Mouse (Mus musculus): Measurements from ENCODE around the gene Clk3. TPM values are rescaled to one million over a fixed set of nuclear protein-coding genes. Genes with fewer than 3 reads are reported as not detected.

Clk3 gene
- total RNA-seq, 2 experiments from 2014 or later = 63.6 to 74.9 TPM

DNA sequence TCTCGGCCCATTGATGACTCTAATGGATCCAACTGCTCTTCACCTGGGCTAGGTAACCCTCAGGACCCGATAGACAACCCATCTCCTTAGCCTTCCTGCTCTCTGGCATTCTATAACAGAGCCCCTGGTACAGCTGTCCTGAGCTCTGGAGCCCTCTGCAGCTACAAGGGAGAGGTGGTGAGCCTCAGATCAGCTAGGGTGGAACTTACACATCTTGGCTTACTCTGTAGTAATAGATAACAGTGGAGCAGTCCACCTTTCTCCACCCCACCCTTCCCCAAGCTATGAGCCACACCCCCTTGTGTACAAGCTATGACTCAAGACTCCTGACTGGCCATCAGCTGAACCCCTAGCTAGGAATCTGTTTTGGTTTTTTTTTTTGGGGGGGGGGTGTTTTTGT is 5.2 kb upstream of the Clk3 start:
- no peak for DNase-seq (ENCODE audit: low spot score in 2 of 2)

DNA sequence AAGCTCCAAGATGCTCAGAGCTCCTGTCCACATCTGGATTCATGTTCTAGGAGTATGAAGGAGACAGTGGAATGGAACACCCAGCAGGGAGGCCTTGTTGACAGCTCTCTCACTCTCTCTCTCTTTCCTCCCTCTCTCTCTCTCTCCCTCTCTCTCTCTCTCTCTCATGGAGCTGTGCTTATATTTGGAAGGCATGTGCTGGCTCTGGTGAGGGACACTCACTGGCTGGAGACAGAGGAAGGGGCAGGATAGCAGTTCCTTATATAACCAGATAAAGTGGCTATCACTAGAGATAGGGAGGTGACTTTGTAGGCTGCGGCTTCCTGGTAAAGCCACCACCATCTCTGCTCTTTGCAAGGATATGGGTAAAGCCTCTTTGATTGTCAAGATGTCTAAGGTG is 4.6 kb upstream of the Clk3 start:
- no peak for DNase-seq (ENCODE audit: low spot score in 2 of 2)

DNA sequence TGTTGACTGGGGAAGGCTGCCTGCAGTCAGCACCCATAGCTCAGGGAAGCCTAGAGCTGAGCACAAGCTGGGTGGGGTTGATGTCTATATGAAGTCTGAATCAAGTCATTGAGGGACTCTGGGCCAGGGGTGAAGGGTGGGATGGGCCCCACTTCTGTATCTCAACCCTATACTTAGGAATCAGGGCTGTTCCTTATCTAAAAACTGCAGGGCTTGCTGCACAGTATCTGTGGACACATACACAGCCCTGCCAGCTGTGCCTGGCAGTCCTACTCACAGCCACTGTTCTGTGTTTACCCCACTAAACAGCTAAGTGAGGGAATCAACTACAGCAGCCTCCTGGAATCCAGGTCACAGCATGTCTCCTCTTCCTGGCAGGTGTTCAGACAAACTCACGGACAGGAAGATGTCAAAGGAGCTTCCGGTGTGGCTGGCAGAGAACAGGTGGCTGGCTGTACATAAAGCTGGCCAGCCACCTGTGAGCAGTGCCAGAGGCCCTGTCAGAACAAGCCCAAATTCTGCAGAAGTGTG is 3.9 kb upstream of the Clk3 start:
- DNase-seq (ENCODE audit: low spot score in 2 of 2) = no peak

DNA sequence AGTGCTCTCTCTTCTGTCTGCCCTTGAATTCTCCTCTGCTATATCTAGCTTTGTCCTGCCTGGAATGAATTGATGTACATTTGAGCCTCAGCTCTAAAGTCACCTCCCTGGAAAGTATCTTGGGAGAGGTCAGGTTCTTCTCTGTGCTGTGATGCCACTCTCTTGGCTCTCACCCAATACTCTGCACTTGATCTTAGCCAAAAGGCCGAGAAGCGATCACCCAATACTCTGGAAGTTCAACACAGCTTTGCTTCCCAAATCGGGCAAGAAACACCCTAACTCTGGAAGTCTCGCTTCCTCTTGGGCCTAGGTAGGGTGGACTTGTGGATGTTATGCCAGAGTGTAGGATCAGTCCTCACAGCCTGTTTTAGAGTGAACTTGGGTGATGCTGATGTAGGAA is 1.6 kb upstream of the Clk3 start:
- DNase-seq (ENCODE audit: low spot score in 2 of 2) = no peak

DNA sequence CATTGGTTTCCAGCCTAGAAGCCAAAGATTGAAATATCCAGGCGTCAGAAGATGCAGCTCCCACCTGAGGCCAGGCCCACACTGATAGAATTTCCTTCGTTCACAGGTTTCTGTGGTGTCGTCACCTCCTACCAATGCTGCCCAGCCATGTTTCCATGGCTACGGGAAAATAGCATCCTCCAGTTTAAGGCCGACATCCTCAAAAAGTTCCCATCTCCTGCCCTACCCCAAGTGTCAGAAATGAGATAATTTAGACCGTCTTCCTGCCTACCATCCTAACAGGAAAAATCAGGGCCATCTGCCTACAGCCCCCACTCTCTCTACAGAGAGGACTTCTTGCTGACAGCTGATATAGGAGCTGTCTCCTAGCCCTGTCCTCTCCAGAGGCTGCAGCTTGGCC is 771 bp upstream of the Clk3 start:
- DNase-seq (ENCODE audit: low spot score in 2 of 2) = no peak

DNA sequence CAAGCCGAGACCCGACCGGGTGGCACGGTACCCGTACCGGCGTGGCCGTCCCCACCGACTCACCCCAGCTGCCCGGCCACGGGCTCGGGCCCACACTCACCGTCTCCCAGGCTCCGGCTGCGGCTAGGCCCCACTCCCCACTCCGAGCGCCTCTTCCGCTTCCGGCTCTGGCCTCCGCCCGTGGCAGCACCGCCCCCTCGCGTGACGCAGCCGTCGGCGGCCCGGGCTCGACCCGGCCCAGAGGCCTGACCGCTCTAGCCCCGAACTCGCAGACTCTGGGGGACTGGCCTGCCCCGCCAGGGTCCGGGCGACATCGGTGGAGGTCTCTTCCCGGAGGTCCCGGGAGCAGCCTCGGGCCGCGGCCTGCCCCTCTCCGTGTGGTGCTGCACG is 691 bp downstream of the Clk3 start:
- DNase-seq (ENCODE audit: low spot score in 2 of 2) = peak; percentile 95 to 97

DNA sequence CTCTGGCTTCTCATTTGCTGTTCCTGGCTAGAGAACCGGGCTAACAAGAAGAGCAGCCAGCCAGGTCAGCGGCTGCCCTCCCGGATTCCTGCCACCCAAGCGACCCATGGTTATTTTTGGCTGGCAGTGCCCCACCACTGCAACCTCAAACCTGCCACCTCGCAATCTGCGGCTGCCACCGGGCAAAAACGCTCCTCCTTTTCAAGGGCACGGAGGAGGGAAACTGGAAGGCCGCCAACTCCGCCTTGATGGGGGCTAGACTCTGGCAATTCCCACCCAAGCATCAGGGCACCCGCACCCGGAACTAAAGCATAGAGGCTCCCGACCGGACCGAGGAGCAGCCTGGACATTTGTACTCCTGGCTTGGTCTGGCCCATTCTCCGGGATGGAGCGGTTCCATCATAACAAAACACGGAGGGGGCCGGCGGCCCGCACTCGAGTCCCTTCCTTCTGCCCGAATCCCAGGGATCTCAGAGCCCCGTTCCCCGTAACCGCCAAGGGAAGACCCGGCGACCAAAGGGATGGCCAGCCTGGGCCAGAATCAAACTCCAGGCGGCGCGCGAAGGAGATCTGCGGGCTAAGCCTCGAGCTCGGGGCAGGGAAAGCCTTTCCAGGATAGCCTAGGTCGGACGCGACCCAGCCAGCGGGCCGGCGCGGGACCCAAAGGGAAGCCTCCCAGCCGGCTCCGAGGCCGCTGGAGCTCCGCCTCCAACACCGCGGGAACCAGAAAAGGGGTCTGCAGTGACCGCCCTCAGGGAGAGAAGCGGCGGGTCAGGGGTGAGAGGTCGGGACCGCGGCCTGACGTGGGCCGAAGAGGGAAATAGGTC is 1.3 kb downstream of the Clk3 start:
- peak; percentile 75 to 76 for DNase-seq (ENCODE audit: low spot score in 2 of 2)

DNA sequence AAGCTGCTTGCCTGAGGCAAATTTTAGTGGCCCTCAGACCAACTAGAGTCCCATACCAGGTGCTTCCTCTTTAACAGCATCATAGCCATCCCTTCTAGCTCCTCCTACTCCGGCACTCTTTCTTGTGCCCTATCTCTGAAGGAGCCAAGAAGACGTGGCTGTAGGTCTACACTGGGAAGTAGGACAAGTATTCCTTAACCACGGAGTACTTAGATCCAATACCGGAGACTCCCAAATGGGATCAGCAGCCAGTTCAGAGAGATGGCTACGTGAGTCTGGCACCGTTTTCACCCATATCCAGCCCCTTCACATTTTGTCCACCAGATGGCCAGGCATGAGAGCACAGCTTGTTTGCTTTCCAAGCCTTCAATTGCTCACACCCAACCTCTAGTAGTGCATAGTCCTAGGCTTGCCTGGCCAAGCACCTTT is 3.1 kb downstream of the Clk3 start:
- DNase-seq (ENCODE audit: low spot score in 2 of 2) = peak in 1 of 2 experiments; percentile 29

DNA sequence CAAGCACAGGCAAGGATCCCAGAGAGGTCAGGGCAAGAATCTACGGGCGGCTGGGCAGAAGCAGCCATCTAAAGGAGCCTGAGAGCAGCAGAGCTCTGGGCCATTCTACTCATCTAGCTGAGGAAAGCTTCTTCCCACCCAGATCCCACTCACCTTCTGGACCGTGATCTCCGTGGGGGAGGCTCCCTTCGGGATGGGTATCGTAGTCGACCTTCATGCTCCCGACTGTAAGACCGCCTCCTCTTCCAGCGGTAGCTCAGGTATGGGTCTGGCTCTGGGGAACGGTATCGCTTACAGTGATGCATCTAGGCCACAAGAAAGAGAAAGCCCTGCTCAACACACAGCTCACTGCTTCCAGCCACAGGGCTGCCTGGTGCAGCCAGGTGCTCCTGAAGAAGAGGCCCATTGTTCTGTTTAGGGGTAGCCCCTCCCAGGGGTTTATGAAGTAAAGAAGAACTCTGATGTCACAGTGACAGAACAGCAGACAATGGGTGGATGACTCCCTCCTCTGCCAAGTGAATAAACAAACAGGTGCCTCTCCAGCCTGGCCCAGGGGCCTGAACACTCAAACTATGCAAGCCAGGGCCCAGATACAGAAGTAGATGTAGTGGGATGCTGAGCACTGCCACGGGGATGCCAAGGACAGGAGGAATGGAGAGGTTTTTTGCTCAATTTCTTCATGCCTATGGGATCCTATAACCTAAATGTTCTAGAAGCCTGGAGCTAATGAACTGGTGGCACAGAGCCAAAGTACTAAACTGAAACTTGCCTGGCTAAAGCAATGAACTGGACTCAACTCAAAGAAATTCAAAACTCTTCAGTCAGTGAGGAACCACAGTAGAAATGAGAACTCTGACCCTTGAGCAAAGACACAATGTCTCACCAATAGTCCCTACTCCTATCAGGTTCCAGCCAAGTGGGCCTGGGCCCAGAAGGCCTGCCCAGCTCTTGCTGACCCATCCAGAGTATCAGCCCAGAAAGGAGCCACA is 3.8 kb downstream of the Clk3 start:
- DNase-seq (ENCODE audit: low spot score in 2 of 2) = no peak

DNA sequence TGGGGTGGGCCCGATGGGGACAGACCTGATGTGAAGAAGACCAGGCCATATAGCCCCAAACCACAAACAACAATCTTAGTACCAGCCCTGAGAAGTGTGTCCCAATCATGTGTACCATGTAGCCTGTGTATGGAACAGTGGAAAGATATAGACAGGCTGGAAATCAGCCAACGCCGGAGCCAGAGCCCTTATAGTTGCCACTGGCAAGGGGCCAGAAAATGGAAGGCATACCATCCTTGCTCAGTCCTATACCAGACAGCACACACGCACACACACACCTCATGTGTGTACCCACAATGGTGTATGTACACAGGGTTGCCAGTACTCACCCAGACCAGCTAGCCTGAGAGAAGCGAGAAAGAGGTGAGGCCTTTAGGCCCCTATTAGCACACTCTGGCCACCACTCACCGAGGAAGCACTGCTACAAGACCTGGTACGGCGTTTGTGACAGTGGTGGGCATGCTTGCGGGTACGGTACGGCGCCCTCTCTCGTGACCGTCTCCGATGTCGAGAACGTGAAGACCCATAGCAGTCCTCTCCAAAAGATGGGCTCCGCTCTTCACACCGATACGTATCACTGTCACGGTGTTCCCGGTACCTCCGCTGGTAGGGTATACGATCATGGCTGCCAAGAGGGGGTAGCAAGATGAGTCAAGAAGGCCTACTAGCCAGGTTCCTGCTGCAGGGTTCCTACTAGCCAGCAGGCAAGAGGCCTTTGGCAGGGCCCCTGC is 5.1 kb downstream of the Clk3 start:
- no peak for DNase-seq (ENCODE audit: low spot score in 2 of 2)

DNA sequence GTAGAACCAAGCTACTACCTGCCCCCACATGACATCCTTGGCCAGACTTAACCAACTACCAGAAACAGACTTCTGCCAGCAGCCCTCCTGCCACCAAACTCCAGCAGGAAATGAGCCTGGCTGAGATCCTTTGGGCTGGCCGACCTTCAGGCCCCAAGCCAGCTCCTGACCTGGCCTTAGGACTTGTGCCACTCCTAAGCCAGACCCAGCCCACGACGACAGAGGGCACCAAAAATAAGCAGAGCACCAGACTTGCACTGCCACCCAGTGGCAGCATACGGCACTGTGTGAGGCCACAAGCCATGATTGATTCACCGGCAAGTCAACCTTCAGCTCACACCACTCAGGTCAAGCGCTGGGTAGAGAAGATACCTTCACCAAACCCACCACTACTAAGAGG is 6.4 kb downstream of the Clk3 start:
- DNase-seq (ENCODE audit: low spot score in 2 of 2) = peak; percentile 75 to 76

DNA sequence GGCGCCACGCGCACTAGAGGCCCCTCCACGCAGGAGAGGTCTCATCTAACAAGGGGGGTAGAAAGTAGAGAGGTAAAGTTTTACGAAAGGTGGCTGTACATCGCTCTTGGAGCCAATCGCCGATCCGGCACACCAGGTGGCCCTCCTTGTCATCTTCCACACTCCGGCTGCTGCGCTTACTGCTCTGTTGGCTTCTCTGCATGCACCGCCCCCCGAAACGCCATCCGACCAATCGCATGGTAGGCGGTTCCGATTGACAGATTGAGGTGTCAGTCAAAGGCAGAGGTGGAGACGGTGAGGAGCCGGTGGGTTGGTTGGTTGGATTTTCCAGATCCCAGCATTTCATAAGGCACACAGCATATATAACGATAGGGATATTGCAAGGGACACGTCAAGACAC is 7.1 kb downstream of the Clk3 start:
- DNase-seq (ENCODE audit: low spot score in 2 of 2) = no peak

DNA sequence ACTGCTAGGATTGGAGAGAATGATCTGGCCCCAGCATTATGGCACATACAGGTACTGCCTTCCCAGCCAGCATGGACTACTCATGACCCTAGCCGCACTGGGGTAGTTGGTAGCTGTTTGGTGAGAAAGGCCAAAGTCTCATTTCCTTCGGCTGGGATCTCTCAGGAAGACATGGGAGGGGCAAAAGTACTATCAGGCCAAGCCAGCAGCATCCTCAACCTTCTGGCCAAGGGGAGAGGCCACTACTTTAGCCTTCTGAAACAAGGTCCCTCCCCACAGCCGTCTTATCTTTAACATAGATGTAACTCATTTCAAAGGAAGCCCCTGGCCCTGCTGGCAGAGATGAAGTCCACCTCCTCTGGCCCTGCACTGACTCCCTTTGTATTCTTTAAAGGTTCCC is 8.1 kb downstream of the Clk3 start:
- DNase-seq (ENCODE audit: low spot score in 2 of 2) = no peak

DNA sequence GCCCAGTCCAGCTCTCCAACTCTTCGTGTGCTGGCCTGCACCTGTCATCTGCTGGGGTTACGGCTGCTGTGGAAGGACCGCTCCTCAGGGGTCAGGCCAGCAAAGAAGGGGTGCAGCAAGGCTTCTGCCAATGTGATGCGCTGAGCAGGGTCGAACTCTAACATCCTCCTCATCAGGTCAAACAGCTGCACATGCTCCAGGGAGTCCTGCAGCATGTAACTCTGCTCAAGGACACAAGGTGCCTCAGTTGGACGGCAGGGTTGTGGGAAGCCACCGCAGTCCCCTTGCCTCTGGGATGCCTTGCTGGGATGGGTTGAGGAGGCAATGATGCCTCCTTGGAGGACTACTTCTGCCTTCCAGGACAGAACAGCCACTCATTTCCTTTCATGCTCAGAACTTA is 14.8 kb downstream of the Clk3 start:
- no peak for DNase-seq (ENCODE audit: low spot score in 2 of 2)

DNA sequence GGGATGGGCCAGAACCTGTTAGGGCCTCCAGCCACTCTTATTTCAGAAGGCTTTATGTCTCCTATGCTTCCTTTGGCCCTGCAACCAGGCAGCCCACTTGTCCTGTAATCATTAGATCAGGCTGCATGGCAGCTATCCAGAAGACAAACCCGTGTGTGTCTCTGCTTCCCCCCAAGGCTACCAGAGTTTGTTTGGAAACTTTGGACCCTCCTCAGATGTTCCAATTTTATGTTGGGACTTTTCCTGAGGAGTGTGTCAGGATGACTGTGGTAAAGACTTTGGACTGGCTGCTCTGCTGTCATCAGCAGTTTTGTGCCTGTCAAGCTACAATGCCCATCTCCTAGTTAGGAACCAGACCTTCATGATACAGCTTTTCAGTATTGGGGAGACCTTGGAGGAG is 16.8 kb downstream of the Clk3 start:
- DNase-seq (ENCODE audit: low spot score in 2 of 2) = no peak

DNA sequence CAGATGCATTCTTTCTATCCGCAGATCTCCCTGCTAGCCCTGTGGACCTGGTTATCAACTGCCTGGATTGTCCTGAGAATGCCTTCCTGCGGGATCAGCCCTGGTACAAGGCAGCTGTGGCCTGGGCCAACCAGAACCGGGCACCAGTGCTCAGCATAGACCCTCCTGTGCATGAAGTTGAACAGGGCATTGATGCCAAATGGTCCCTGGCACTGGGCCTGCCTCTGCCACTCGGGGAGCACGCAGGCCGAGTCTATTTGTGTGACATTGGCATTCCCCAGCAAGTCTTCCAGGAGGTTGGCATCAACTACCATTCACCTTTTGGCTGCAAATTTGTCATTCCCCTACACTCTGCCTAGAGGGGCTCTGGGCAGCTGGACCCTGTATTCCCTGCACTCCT is 17.5 kb downstream of the Clk3 start:
- DNase-seq (ENCODE audit: low spot score in 2 of 2) = no peak

DNA sequence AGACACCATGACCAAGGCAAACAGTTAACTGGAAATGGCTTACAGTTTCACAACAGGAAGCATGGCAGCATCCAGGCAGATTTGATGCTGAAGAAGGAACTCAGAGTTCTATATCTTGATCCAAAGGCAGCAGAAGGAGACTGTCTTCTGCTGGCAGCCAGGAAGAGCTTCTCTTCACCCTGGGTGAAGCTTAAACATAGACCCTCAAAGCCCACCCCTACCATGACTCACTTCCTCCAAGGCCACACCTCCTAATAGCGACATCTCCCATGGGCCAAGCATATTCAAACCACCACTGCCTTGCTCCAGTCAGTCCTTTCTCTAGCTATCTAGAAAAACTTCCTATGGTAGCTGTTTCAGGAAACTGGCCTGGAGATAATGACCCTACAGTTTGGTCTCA is 18.6 kb downstream of the Clk3 start:
- DNase-seq (ENCODE audit: low spot score in 2 of 2) = no peak

DNA sequence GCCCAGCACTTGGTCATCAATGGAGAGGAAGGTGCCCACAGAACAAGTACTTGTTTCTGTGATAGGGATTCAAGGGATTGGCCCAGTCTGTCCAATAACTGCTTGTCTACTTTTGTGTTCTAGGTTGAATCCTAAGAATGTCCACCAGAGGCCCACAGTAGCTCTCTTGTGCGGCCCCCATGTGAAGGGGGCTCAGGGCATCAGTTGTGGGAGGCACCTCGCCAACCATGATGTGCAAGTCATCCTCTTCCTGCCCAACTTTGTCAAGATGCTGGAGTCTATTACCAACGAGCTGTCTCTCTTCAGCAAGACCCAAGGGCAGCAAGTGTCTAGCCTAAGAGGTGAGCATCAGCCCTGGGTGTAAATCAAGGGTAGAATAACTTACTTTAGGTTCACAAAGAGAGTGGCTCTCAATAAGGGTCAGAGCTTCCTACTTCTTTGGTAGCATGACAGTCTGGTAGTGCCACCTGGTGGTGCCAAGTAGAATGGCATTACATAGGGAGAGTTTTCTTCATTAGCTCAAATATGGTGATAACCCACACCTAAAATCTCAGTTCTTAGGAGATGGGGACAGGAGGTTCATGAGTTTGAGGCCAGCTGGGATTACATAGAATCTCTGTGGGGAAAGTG is 21.1 kb downstream of the Clk3 start:
- DNase-seq (ENCODE audit: low spot score in 2 of 2) = peak; percentile 38 to 53

DNA sequence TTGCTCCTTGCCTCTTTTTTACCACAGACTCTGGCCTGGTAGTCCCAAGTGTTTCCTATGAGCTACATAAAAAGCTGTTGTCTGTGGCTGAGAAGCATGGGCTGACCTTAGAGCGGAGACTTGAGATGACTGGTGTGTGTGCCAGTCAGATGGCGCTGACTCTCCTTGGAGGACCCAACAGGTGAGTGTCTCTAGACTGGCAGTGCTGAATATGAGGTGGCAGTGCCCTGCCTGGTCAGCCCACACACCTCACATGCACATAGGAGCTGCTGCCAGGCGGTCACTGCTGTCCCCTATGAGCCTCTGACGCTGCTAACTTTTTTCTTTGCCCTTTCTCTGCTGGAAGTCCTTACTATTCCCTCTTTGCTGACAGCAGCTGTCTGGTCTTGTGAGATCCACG is 25.8 kb downstream of the Clk3 start:
- DNase-seq (ENCODE audit: low spot score in 2 of 2) = peak in 1 of 2 experiments; percentile 15

DNA sequence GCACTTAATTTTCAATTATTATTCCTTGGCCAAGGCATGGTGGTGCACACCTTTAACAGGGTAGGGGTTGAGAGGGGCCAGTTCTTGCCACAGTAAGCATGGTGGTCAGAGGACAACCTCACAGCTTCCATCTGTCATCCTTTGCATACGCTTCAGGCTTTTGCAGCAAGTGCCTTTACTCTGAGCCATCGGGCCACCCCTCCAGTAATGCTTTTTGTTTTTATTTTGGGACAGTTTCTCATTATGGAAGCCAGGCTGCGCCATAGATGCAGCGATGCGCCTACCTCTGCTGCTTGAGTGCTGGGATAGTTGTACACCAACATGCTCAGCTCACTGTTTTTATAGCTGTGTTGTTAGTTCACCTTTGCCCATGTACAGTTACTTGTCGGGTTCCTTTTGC is 32.1 kb downstream of the Clk3 start:
- no peak for DNase-seq (ENCODE audit: low spot score in 2 of 2)

DNA sequence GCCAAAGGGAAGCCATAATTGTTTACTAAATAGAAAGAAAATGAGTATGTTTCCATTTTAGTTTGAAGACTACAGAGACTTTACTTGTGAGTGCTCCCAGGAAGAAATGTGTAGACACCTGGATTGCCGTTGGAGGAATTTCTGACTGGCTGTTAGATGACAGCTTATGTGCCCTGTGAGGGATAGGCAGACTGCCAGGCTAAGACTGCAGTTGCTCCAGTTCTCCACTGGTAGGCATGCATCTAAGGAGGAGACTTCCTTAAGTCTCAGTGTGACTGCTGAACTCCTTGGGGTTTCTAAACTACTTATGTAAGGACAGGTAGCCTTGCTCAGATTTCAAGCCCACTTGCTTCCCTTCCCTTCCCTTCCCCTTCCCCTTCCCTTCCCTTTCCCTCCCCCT is 37.3 kb downstream of the Clk3 start:
- DNase-seq (ENCODE audit: low spot score in 2 of 2) = no peak

Measured in adrenal gland, adult 18-20 months (tissue).